Mouse (Mus musculus) kidney, adult 2 months (tissue): ENCODE data around the gene Noct. TPM values are rescaled to one million over a fixed set of nuclear protein-coding genes. Genes with fewer than 3 reads are reported as not detected.

Experiments
- DNase-seq: peaks from one replicate; pipeline ENCODE4 v3.0.0; 2021
- H3K27ac ChIP-seq: fragments of 200-500 bp; 2 replicates; pipeline ENCODE4 v1.5.1; 2012; ENCODE audit warnings: low read depth, low read length, control low read depth, inconsistent platforms; ENCODE audit not compliant: insufficient read depth
- H3K27me3 ChIP-seq: fragments of 200-500 bp; replicated peaks from 2 replicates; pipeline ENCODE4 v1.6.1; 2012; ENCODE audit warnings: mild to moderate bottlenecking, moderate library complexity, low read length, inconsistent platforms; ENCODE audit not compliant: control insufficient read depth, insufficient read depth
- H3K36me3 ChIP-seq: fragments of 200-500 bp; 2 replicates; pipeline ENCODE4 v1.6.1; 2012; ENCODE audit warnings: mild to moderate bottlenecking, moderate library complexity, low read length, inconsistent platforms; ENCODE audit not compliant: control insufficient read depth, insufficient read depth
- H3K4me1 ChIP-seq: fragments of 200-500 bp; 2 replicates; pipeline ENCODE4 v1.6.1; 2011; ENCODE audit warnings: low read length; ENCODE audit not compliant: control insufficient read depth, insufficient read depth
- H3K4me3 ChIP-seq: fragments of 200-500 bp; 2 replicates; pipeline ENCODE4 v1.5.1; 2011; ENCODE audit warnings: mild to moderate bottlenecking, low read depth, low read length, control low read depth; ENCODE audit not compliant: insufficient read depth
- CTCF ChIP-seq: fragments of 200-500 bp; conservative IDR thresholded peaks from 2 replicates; pipeline ENCODE4 v1.5.1; 2011; ENCODE audit warnings: low read depth, mild to moderate bottlenecking, control low read depth, low read length, moderate library complexity, mixed read lengths; ENCODE audit not compliant: insufficient read depth, insufficient read length
- POLR2A ChIP-seq: fragments of 200-500 bp; IDR thresholded peaks from one replicate; pipeline ENCODE4 v1.6.1; 2011; ENCODE audit warnings: low read depth, low read length, control low read depth
- WGBS: fragments of 180-500 bp; shearing (Covaris S2); methylation state at CpG from one replicate; pipeline ENCODE4 v1.1.7; 2018; 5-methylcytosine and 5-hydroxymethylcytosine counted together
- polyA plus RNA-seq: library from polyadenylated mRNA; depleted of rRNA; stranded (reverse); fragments of >200 nt; gene quantifications from 2 replicates; pipeline ENCODE4 v1.2.3, GENCODE M21; 2012; rRNA removed

Noct gene
- polyA plus RNA-seq, 1 experiment: 8.1 TPM

DNA sequence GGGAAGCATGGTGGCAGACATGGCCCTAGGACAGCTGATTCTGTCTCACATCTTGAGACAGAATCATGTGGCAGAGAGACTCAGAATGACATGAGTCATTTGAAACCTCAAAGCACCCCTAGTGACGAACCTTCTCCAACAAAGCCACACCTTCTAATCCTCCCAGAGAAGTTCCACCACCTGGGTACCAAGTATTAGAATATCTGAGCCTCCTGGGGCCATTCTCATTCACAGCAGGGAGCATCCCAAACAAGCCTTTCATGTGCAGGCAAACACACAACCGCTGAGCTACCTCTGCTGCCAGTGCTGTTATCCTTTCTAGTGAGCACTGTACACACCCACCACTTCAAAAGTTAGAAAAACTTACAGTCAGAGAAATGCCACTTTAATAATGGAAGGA, 70.0 kb downstream of the Noct start:
- H3K4me3 ChIP-seq: no peak overlapping the region
- 79% methylated on average over 2 of the region's 2 CpGs for WGBS
- no peak overlapping the region for H3K27ac ChIP-seq
- no peak for DNase-seq
- H3K27me3 ChIP-seq: no peaks in the 10 kb centered on the region
- TF ChIP-seq CTCF (no peak), POLR2A (no peak)
- H3K36me3 ChIP-seq: no peaks in the 10 kb centered on the region
- H3K4me1 ChIP-seq: no peaks in the 10 kb centered on the region

DNA sequence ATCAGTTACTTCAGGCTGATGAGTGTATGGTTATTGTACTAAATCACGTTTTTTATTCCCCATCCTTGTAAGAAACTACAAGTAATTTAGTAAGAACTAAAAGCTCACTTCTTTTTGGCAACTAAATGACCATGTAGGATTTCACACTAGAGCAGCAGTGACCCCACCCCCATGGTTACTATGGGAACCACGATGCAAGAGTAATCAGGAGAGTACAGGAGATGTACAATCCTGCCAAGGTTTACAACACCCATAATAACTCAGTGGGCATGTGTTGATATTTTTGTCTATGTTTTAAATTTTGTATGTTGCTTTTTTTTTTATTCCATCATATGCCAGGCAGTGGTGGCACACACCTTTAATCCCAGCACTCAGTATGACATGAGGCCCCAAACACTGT, 71.0 kb downstream of the Noct start:
- no peaks in the 10 kb centered on the region for H3K27me3 ChIP-seq
- TF ChIP-seq CTCF (no peak), POLR2A (no peak)
- H3K4me3 ChIP-seq: no peak overlapping the region
- WGBS: 56% methylated on average over 2 of the region's 2 CpGs
- H3K36me3 ChIP-seq: no peaks in the 10 kb centered on the region
- H3K4me1 ChIP-seq: no peaks in the 10 kb centered on the region
- H3K27ac ChIP-seq: no peak overlapping the region
- DNase-seq: no peak

DNA sequence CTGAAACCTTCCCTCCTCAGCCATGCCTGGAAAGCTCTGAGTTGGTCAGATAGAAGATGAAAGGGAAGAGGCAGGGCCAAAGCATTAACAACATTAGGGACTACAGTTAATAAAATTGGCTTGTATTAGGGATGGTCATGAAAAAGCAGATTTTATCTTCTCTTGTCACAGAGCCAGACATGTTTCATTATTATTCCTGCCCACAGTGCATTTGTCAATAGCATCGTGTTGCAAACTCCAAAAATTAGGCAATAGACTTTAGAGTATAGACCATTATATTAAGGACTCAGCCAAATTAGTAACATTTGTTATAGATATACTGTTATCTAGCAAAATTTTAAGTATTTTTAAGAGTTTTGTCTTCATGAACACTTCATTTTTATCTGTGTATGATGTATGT, 72.5 kb downstream of the Noct start:
- no peaks in the 10 kb centered on the region for H3K36me3 ChIP-seq
- 38% methylated on average over 1 of the region's 1 CpGs for WGBS

More for the DNA sequence above, 72.5 kb downstream of the Noct start:
- no peaks in the 10 kb centered on the region for H3K4me1 ChIP-seq
- no peak overlapping the region for H3K4me3 ChIP-seq
- no peak for DNase-seq
- TF ChIP-seq POLR2A: no peak
- TF ChIP-seq CTCF: no peak
- H3K27me3 ChIP-seq: no peaks in the 10 kb centered on the region
- no peak overlapping the region for H3K27ac ChIP-seq

Other genes starting within 250 kb of the Noct start
- gene Elf2, start 116.2 kb downstream of the Noct start, polyA plus RNA-seq: 23.5 and 28.1 TPM in 2 replicates
- 0.80 TPM in 1 of 2 replicates, not detected in the other for gene Mgarp, start 172.3 kb downstream of the Noct start, polyA plus RNA-seq
- gene Ndufc1, start 184.5 kb downstream of the Noct start, polyA plus RNA-seq: 368 and 461 TPM in 2 replicates
- 2.3 and 3.5 TPM in 2 replicates for gene Naa15, start 190.7 kb downstream of the Noct start, polyA plus RNA-seq